Mouse (Mus musculus) liver, postnatal 0 days (tissue): ENCODE data around the gene Slit3. TPM values are rescaled to one million over a fixed set of nuclear protein-coding genes. Genes with fewer than 3 reads are reported as not detected.

Experiments
- ATAC-seq: fragments of 200-750 bp; cut with Nextera tagmentation; 2 replicates; pipeline ENCODE4 v1.8.0; 2017; ENCODE audit warnings: mild to moderate bottlenecking, moderate library complexity
- DNase-seq: peaks from one replicate; pipeline ENCODE4 v3.0.0-alpha.2; 2016
- H3K27ac ChIP-seq: fragments of 300-500 bp; sonication (generic); 2 replicates; pipeline ENCODE4 v1.5.1; 2014; ENCODE audit warnings: antibody characterized with exemption, moderate library complexity, mild to moderate bottlenecking, low read depth
- H3K27me3 ChIP-seq: fragments of 300-500 bp; sonication (generic); 2 replicates; pipeline ENCODE4 v1.6.1; 2014; ENCODE audit warnings: low read length, control low read depth, mixed read lengths; ENCODE audit not compliant: insufficient read depth
- H3K36me3 ChIP-seq: fragments of 300-500 bp; sonication (generic); replicated peaks from 2 replicates; pipeline ENCODE4 v1.6.1; 2014; ENCODE audit warnings: mild to moderate bottlenecking, control low read depth, low read length, moderate library complexity, mixed read lengths; ENCODE audit not compliant: insufficient read depth
- H3K4me1 ChIP-seq: fragments of 300-500 bp; sonication (generic); 2 replicates; pipeline ENCODE4 v1.6.1; 2014; ENCODE audit warnings: antibody characterized with exemption, mild to moderate bottlenecking, control low read depth; ENCODE audit not compliant: insufficient read depth
- H3K4me2 ChIP-seq: fragments of 300-500 bp; sonication (generic); 2 replicates; pipeline ENCODE4 v1.6.1; 2014; ENCODE audit warnings: low read depth, mild to moderate bottlenecking, low read length, moderate library complexity, mixed read lengths
- H3K4me3 ChIP-seq: fragments of 300-500 bp; sonication (generic); 2 replicates; pipeline ENCODE4 v1.5.1; 2014; ENCODE audit warnings: low read depth, low read length
- H3K9ac ChIP-seq: fragments of 300-500 bp; sonication (generic); replicated peaks from 2 replicates; pipeline ENCODE4 v1.6.1; 2014; ENCODE audit warnings: mild to moderate bottlenecking, moderate library complexity
- H3K9me3 ChIP-seq: fragments of 300-500 bp; sonication (generic); 2 replicates; pipeline ENCODE4 v1.6.1; 2016; ENCODE audit warnings: mild to moderate bottlenecking, control low read depth, low read length, mixed read lengths
- CTCF ChIP-seq: sonication (generic); IDR thresholded peaks from 2 replicates; pipeline ENCODE4 v1.5.1; 2016; ENCODE audit warnings: antibody characterized with exemption, low read depth
- EP300 ChIP-seq: IDR thresholded peaks from 2 replicates; pipeline ENCODE4 v1.6.1; 2016; ENCODE audit warnings: antibody characterized with exemption, low read depth, mild to moderate bottlenecking
- WGBS: fragments of 180-500 bp; shearing (Covaris S2); extraction: QIAGEN DNeasy Blood & Tissue Kit; methylation state at CpG from one replicate; pipeline ENCODE4 v1.1.7; 2014; ENCODE audit not compliant: insufficient replicate concordance; 5-methylcytosine and 5-hydroxymethylcytosine counted together
- polyA plus RNA-seq: library from polyadenylated mRNA; unstranded; fragments of >200 nt; fragmentation: Nextera tagmentation; extraction: Ambion mirVana; gene quantifications from 2 replicates; pipeline ENCODE4 v1.2.1, GENCODE M21; 2015

The Slit3 gene
- polyA plus RNA-seq, 1 experiment from 2014 or later = 0.20 TPM

- ATAC-seq = no peak
- no peak for DNase-seq
- TF ChIP-seq EP300 (no peak), CTCF (no peak)
- no peak overlapping the region for H3K27ac ChIP-seq
- no peaks in the 10 kb centered on the region for H3K9me3 ChIP-seq
- no peaks in the 10 kb centered on the region for H3K4me1 ChIP-seq
- no peak overlapping the region for H3K4me3 ChIP-seq
- 79% methylated on average over 6 of the region's 6 CpGs for WGBS
- no peaks in the 10 kb centered on the region for H3K27me3 ChIP-seq
- H3K9ac ChIP-seq = no peak overlapping the region
- H3K36me3 ChIP-seq = no peaks in the 10 kb centered on the region
- H3K4me2 ChIP-seq = no peak overlapping the region
These were observed 316.5 kb downstream of the Slit3 start for GRCm38 (mm10) chr11:35437510-35437909.

DNA sequence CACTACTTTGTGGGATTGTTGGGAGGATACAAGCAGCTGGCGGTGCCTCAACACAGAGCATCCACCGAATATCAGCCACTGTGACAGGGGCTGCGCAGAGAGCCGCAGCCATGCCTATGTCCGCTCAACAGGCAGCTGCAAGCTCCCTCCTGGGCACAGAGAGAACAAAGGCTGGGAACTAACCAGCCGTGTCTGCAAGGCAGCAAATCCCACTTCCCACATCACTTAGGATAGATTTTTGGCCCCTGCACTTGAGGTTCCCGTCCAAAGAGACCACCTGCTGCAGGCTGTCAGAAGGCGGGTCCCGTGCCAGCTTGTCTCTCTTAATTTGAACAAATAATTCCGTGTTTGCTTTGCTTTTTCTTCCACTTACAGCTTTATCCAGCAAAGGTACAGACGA, 319.2 kb downstream of the Slit3 start:
- no peak overlapping the region for H3K9ac ChIP-seq
- 70% methylated on average over 11 of the region's 11 CpGs for WGBS

DNA sequence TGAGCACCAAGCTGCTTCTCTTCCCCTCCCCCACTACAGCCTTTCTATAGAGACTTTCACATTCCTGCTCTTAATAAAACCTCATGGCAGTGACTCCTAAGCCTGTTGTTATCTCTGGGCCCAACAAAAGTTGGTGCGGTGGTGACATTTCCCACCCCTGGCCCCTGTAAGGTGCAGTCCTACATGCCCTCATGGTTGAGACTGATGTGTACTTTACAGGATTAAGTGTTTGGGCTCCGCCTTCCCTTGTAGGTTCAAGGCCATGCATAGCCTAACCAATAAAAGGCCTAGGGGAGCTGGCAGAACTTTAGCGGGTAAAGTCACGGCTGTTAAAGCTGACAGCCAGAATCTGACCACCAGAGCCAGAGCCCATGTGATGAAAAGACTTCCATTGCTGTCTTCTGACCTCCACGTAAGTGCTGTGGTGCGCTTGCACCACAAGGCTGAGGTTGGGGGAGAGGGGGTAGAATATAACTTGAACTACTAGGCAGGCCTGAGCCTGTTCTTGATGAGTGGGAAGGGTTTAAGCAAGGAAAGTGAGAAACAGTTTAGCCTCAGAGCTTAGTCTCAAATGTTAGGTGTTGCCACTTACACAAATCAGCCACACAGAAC, 323.6 kb downstream of the Slit3 start:
- Histone ChIP-seq H3K36me3 (no peaks in the 10 kb centered on the region), H3K4me2 (no peak overlapping the region), H3K9ac (no peak overlapping the region), H3K4me3 (no peak overlapping the region), H3K4me1 (no peaks in the 10 kb centered on the region), H3K27ac (no peak overlapping the region), H3K9me3 (no peaks in the 10 kb centered on the region), H3K27me3 (no peaks in the 10 kb centered on the region)
- 72% methylated on average over 6 of the region's 6 CpGs for WGBS
- TF ChIP-seq EP300 (no peak), CTCF (no peak)
- ATAC-seq (no peak), DNase-seq (no peak)

More for the DNA sequence above, 319.2 kb downstream of the Slit3 start:
- ATAC-seq (no peak), DNase-seq (no peak)
- no peak overlapping the region for H3K4me2 ChIP-seq
- H3K9me3 ChIP-seq = no peaks in the 10 kb centered on the region
- no peaks in the 10 kb centered on the region for H3K27me3 ChIP-seq
- H3K4me1 ChIP-seq = no peaks in the 10 kb centered on the region
- H3K36me3 ChIP-seq = no peaks in the 10 kb centered on the region
- H3K27ac ChIP-seq = no peak overlapping the region
- H3K4me3 ChIP-seq = no peak overlapping the region
- TF ChIP-seq EP300 (no peak), CTCF (no peak)

DNA sequence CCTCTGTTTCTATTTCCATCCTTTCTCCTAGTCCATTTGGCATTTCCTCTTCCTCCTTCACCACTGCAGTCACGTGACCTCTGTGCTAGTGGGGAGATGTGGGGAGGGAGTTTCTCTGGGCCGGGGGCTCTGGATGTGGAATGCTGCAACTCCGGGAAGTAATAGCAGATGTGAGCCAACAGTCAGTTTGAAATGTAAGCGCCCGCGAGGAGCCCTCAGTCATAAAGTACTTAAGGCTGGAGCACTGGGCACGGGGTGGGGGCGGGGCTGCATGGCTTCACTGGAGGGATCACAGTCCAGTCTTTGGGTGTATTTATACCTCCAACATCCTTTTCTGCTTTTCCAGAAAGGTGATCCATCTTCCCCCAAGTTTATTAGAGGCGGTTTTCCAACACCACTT, 326.9 kb downstream of the Slit3 start:
- no peak overlapping the region for H3K4me3 ChIP-seq
- no peaks in the 10 kb centered on the region for H3K27me3 ChIP-seq
- H3K9ac ChIP-seq = no peak overlapping the region
- no peak for TF ChIP-seq CTCF
- TF ChIP-seq EP300 = no peak
- H3K4me1 ChIP-seq = no peaks in the 10 kb centered on the region
- no peak overlapping the region for H3K27ac ChIP-seq
- WGBS = 42% methylated on average over 9 of the region's 9 CpGs
- no peak for DNase-seq
- H3K36me3 ChIP-seq = no peaks in the 10 kb centered on the region
- H3K9me3 ChIP-seq = no peaks in the 10 kb centered on the region
- H3K4me2 ChIP-seq = no peak overlapping the region
- no peak for ATAC-seq

DNA sequence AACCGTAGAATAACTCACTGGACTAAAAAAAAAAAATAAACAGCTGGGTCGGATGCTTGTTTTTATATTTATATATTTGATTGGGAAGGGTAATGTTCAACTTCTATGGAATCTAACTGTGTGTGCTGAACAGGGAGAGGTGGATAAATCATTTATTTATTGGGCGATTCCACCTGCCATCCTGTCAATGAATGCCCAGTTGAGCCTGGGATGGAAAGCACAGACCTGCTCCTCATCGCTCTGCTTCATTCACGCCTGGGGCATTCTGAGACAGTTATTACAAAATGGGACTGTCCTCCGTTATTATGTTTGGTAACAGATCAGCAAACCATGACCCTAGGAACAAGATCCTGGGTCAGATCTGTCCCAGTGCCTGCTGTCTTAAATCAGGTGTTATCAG, 328.2 kb downstream of the Slit3 start:
- H3K27ac ChIP-seq = no peak overlapping the region
- no peaks in the 10 kb centered on the region for H3K4me1 ChIP-seq
- H3K27me3 ChIP-seq = no peaks in the 10 kb centered on the region
- ATAC-seq (no peak), DNase-seq (no peak)
- H3K9me3 ChIP-seq = no peaks in the 10 kb centered on the region
- H3K9ac ChIP-seq = no peak overlapping the region
- TF ChIP-seq CTCF = no peak
- no peak for TF ChIP-seq EP300
- WGBS = 71% methylated on average over 6 of the region's 6 CpGs
- no peaks in the 10 kb centered on the region for H3K36me3 ChIP-seq
- no peak overlapping the region for H3K4me2 ChIP-seq
- no peak overlapping the region for H3K4me3 ChIP-seq

GRCm38 (mm10) chr11:35451636-35452035, 330.6 kb downstream of the Slit3 start:
- no peaks in the 10 kb centered on the region for H3K27me3 ChIP-seq
- no peak overlapping the region for H3K4me3 ChIP-seq
- ATAC-seq (no peak), DNase-seq (peak; percentile 68)
- 30% methylated on average over 4 of the region's 4 CpGs for WGBS
- no peak overlapping the region for H3K9ac ChIP-seq
- H3K9me3 ChIP-seq = no peaks in the 10 kb centered on the region
- TF ChIP-seq CTCF (peak; percentile 92), EP300 (no peak)
- no peaks in the 10 kb centered on the region for H3K4me1 ChIP-seq
- no peak overlapping the region for H3K4me2 ChIP-seq
- H3K36me3 ChIP-seq = no peaks in the 10 kb centered on the region
- no peak overlapping the region for H3K27ac ChIP-seq
